Mouse (Mus musculus) left cerebral cortex, postnatal 14 days (tissue): ENCODE data around the gene Iqck. TPM values are rescaled to one million over a fixed set of nuclear protein-coding genes. Genes with fewer than 3 reads are reported as not detected.

Source experiments
- DNase-seq, 2 experiments: peaks; one replicate each; pipeline ENCODE4 v3.0.0; 2021 to 2022; ENCODE audit warnings: low spot score in 2 of 2, mixed read lengths in 1 of 2
- intact Hi-C: fragments of 180-260 bp; cut with DNase I; formaldehyde crosslinking; loops from one replicate; pipeline ENCODE4 v1.15.1; 2025
- total RNA-seq, 2 experiments: library from RNA; stranded (reverse); gene quantifications; 2 replicates each; pipeline ENCODE4 v1.2.3; 2021

Iqck gene
- total RNA-seq, 2 experiments from 2014 or later, result 3.0 to 3.3 TPM

- intact Hi-C loops, result no loop called here
Measured at GRCm38 (mm10) chr7:118937469-118938387, 82.2 kb downstream of the Iqck start.

DNA sequence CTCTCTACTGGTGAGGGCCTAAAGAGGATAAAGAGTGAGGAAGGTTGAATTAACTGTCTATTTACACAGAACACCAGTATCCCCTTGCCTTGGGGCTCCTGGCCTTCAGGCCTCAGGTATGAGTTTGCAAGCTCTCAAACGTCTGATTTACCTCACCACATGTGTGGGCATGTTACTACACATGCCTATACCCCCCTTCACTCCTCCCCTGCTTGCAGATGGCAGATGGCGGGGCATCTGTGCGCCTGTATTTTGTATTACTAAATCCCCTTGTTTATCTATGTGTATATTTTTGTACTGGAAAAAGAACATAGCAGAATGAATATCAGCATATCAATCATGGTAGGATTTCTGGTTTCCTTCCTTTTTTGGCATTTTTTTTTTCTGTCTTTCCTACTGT, 86.7 kb downstream of the Iqck start:
- peak in 1 of 2 experiments; percentile 41 for DNase-seq
- intact Hi-C loops, result no loop called here

More at GRCm38 (mm10) chr7:118937469-118938387, 82.2 kb downstream of the Iqck start:
- DNase-seq, result no peak

DNA sequence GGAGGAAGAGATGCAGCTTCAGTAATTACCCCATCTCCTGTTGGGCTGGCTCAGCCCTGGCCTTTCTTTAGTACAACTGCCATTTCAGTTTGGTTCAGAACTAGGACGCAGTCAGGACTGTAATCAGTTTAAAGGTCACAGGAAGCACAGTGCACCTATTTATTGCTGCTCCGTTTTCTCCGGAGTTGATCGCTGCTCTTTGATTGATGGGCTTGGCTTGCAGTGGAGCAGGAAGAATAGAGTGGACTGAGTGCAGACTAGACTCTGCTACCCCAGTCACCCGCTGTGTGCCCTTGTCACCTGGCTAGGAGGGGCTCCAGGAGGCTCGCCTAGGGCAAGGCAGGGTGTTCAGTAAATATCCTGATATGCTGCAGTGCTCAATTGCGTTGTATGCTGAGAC, 87.6 kb downstream of the Iqck start:
- no peak for DNase-seq
- intact Hi-C loops, result no loop called here

- intact Hi-C loops, result no loop called here
- DNase-seq, result no peak
Measured at GRCm38 (mm10) chr7:118944884-118945283, 89.3 kb downstream of the Iqck start.

DNA sequence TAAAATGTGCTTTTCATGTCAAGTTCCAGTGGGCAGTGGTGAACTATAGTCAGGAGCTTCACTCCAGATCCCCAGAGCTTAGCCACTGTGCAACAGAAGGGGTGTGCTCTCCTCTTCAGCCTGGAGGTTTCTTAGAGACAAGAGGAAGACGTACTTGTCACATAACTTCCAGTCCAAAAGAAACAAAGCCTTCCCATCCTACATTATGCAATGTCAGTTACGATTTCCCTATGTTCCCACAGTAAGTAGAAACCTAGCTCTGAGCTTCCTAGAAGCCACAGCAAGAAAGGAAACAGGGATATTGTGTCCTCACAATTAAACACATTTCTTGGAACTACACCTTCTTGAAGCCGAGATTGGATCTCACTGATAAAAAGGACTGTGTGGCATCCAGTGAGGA, 91.7 kb downstream of the Iqck start:
- intact Hi-C loops, result no loop called here
- DNase-seq, result no peak

GRCm38 (mm10) chr7:118948677-118949282, 93.2 kb downstream of the Iqck start:
- intact Hi-C loops, result no loop called here
- DNase-seq, result no peak

GRCm38 (mm10) chr7:118949749-118950148, 94.2 kb downstream of the Iqck start:
- no peak for DNase-seq
- intact Hi-C loops, result loop anchor here (5.0 kb wide), 1 partner anchor 38 kb away; no protein-coding TSS in a partner anchor

- intact Hi-C loops, result loop anchor here (5.0 kb wide), 1 partner anchor 34 kb away; no protein-coding TSS in a partner anchor
- no peak for DNase-seq
Measured at GRCm38 (mm10) chr7:118953626-118954282, 98.2 kb downstream of the Iqck start.

GRCm38 (mm10) chr7:118954968-118955367, 99.4 kb downstream of the Iqck start:
- no peak for DNase-seq
- intact Hi-C loops, result loop anchor here (5.0 kb wide), 1 partner anchor 32 kb away; no protein-coding TSS in a partner anchor

DNA sequence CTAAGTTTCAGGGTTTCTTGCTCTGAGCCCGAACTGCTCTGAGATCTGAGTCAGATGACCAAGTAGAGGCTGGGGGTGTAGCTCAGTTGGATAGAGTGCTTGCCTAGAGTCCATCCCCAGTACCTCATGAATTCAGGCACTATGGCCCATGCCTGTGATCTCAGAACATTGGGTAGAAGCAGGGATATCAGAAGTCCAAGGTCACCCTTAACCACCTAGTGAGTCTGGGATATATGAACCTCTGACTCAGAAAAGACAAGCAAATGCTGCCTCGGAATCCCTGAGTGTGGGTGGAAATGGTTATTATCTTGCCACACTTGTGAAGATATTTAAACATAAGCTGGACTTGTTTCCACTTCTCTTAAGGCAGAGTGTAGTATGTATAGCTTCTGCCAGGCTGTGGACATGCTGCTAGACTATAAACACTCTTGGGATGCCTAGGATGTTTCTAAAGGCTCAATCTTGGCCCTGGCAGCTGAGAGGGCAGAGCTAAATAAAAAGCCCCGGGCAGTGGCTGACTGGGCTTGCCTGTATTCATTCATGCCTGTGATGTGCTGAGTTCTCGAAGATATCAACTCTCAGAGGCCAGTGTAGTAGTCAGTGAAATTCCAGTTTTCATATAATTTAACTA, 101.2 kb downstream of the Iqck start:
- intact Hi-C loops, result no loop called here
- DNase-seq, result no peak

DNA sequence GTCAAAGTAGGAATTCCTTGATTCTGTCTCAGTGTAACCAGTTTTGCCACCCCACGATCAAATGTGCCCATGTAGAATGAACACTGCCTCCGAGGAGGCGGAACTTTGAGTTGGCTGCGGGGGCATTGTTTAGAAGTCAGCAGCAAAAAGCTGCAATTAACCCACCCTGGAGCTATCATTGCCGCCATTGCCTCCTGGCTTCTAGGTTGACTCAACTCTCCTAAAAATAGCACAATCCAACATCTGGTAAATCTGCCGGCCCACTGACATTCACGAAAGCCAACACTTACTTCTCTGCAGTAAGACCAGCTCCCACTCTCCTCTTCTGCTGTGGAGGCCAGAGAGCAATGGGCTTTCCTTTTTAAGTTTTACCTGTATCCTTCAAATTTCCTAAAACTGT, 103.7 kb downstream of the Iqck start:
- intact Hi-C loops, result no loop called here
- DNase-seq, result no peak

GRCm38 (mm10) chr7:118964777-118965176, 109.2 kb downstream of the Iqck start:
- no peak for DNase-seq
- intact Hi-C loops, result no loop called here

GRCm38 (mm10) chr7:118965198-118965597, 109.6 kb downstream of the Iqck start:
- DNase-seq, result no peak
- intact Hi-C loops, result no loop called here

GRCm38 (mm10) chr7:118968870-118969269, 113.3 kb downstream of the Iqck start:
- intact Hi-C loops, result no loop called here
- DNase-seq, result no peak

DNA sequence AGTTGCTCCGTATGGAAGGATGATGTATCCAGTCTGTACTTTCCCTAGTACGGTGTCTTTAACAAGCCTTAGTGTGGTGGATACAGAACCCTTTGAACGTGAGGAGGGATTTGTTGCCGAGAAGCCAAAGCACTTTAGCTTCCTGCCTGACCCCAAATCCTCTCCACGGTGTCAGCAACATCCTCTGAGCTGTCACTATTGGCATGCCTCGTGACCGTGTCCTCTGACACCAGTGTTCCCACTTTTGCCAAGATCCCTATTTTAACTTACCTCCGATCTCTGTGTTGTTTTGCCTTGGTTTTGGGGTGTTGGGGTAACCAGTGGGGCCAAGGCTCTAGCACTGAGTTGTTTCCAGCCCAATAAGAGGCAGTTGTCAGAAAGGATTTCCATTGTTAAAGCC, 115.9 kb downstream of the Iqck start:
- no peak for DNase-seq
- intact Hi-C loops, result no loop called here

DNA sequence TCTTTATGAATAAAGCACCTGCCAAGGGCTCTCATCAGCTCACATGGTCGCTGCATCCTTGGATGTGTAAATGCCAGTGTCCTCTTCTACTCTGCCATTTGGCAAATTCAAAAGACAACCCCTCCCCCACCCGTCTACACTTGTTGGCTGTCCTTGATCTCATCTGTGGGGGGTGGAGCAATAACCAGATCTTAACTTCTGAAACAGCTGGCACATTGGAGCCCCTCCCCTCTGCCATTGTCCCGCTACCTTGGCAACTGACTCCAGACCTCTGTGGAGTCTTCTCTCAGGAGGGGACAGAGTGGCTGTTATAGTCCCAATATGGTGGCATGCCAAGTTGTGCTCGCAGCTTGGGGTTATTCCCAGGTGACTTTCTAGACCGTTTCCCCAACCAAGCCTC, 116.8 kb downstream of the Iqck start:
- intact Hi-C loops, result no loop called here
- no peak for DNase-seq

DNA sequence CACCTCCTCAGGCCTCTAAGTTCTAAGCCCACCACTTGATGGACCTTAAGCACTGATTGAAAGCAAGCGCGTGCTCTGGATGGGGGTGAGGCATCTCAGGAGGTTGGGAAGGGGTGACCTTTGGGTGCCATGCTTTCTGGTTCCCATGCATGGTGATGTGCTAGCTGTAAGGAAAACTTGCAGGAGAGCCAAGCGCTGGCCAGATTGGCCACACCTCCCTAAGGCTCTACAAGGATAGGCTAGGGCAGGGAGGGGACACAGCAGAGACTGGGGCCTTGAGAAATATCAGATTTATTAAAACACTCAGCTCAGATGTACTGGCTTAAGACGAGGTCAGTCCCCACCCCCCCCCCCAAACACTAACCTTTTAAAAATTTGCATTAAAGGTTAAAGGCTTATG, 117.8 kb downstream of the Iqck start:
- intact Hi-C loops, result no loop called here
- DNase-seq, result no peak

DNA sequence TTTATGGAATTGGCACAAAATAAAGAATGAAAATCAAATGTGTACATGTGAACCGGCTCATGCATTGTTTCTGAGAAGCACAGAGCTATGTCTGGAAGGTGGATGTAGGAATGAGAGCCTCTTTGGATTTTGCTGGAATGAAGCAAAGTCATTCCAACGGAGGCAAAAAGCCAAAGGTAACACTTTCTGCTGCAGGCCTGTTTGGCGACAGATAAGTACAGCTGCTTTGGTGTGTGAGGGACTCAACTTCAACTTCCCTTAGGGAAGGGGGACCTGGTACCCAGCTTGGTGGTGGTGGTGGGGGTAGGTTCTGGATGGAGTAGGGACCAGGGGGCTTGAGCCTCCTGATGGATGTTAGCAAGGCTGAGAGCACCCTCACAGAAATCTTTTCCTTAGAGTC, 120.3 kb downstream of the Iqck start:
- no peak for DNase-seq
- intact Hi-C loops, result no loop called here

GRCm38 (mm10) chr7:118976414-118977166, 121.0 kb downstream of the Iqck start:
- intact Hi-C loops, result no loop called here
- peak; percentile 49 to 64 for DNase-seq
